Mouse (Mus musculus) c-Kit-positive CD71-positive TER-119-positive erythroid progenitor cells, embryonic 14.5 days (primary cell): ENCODE data around the gene Rhebl1.

Source experiments
- DNase-seq: peaks from one replicate; pipeline ENCODE4 v3.0.0-alpha.2; 2013; ENCODE audit warnings: low spot score

Rhebl1 gene

DNA sequence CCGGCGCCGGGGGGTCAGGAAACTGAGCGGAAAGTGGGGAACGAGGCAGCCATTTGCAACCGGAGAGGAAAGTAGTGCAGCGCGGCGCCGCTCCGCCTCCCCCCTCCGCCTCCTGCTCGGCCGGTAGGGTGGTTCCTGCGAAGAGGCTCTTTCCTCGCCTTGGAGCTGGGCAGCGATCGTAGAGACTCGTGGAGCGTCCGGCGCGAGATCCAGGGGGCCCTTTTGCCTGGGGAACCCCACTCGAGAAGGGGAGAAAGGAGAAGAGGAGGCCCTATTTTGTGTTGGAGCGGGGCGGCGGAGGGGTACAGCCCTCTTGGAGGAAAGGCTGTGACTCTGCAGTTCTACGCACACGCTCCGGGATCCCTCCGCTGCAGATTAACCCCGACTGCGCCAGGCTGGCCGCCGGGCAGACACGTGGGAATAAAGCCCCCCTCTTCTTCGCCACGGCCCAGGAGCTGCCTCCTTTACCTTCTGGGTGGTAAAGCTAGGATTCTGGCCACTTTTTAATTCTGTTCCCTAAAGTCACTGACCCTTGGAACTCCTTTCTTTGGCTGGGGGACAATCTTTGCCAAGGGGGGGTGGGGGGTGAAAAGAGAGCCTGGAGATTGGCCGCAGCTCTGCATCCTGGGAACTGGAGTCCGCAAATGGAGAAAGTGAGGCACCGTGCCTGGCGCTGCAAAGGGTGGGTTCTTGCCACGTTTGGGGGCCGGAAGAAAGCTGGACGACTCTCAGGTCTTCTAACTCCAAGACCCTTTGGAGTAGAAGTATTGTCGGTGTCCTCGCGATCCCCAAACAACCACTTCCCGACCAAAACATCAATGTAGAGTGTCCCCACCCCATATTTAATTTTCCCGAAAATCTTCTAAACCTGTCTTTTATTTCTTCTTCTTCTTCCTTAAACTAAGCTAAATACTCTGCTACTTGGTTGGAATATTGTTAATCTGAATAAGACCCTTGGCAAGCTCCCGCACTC, 22.1 kb downstream of the Rhebl1 start:
- DNase-seq = peak; percentile 92

DNA sequence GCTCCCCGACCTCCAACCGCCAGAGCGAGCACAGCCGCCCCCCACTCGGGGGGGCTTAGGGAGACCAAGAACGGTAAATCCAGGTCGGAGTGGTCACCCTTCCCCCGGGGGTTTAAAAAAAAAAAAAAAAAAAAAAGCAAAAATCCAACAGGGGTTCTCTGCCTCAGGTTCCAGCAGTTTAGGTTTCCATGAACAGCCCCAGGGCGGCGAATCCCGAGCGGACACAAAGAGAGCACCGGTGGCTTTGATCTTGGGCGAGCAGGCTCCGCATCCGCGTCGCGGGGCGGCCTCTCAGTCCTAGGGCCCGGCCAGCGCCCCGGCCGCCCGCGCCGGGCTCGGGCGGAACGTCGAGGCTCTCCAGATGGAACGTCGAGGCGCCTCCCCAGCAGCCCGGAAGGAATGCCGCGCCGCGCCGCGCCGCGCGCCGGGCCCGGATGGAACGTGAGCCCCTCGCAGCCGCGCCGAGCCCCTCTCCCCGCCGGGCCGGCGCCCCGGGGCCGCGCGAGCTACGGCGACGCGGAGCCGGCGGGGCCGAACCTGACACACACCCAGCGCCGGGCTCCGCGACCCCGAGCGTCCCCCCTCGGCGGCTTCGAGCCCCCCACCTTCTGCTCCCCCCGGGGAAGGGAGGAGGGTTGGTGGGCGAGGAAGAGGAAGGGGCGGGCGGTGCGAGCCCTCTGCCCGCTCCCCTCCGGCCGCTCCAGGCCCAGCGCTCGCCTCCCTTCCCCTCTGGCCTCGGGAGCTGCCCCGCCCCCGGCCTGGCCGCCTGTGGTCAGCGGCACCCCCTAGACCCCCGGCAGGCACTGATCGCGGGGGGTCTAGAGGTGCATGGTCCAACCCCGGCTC, 23.0 kb downstream of the Rhebl1 start, which contains the start of gene Kmt2d:
Gene Kmt2d, minus strand, starts transcription at position 135 of the 846 bp plus-strand sequence.
- no peak for DNase-seq

- no peak for DNase-seq
Observed at GRCm38 (mm10) chr15:98870179-98871069, 23.9 kb downstream of the Rhebl1 start.

DNA sequence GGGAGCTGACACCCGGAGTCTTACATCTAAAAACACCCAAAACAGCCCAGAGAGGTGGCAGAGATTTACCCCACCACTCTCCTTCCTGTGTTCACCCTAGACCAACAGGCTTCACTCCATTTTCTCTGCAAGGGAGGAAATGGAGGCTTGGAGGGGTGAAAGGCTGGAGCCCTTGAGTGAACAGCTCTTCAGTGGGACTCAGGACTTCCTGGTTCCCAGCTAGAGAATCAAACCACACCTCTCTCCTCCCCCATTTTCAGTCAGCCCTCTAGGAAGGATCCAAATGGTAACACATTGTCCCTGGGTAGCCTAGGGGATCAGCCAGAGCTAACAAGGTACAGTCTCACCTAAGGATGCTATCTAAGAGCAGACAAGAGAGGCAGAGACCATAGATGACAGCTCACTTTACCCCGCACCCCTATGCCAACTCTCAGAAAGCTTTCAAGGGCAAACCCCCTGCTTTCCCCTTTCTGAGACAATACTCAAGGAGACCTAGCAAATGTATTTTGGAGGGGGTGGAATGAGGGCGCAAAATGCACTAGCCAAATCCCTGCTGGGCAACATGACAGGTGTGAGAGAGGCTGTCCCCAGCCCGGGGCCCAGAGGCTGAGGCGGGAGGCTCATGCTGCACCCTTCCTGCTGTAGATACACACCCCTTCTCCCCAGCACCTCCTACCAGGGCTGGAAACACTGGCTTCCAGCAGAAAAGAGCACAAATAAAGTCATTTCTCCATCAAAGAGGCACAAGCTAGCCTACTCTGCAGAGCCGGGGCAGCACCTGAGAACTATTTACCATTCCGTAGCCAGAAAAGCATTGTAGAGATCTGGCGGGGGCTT, 24.8 kb downstream of the Rhebl1 start:
- no peak for DNase-seq

GRCm38 (mm10) chr15:98868346-98869063, 25.8 kb downstream of the Rhebl1 start:
- DNase-seq = no peak

- DNase-seq = no peak
Observed at GRCm38 (mm10) chr15:98867321-98867720, 27.0 kb downstream of the Rhebl1 start.

GRCm38 (mm10) chr15:98866501-98866900, 27.8 kb downstream of the Rhebl1 start:
- no peak for DNase-seq

DNA sequence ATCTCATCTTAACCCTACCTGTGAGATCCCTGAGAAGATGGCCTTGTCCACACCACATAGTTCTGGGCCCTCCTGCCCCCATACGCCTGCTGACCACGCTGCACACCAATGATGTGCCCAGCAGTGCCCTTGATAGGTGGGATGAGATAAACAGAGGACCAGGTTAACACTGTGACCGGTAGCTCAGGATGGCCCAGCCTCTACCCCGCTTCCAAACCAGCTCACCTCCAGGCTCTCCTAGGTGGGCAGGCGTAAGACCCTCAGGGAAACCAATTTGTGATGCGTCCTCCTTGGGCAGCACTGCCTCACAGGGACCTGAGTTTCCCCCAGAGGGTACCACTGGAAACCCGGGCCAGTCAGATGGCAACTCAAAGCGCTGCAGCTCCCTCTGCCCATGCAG, 28.6 kb downstream of the Rhebl1 start:
- DNase-seq = no peak

DNA sequence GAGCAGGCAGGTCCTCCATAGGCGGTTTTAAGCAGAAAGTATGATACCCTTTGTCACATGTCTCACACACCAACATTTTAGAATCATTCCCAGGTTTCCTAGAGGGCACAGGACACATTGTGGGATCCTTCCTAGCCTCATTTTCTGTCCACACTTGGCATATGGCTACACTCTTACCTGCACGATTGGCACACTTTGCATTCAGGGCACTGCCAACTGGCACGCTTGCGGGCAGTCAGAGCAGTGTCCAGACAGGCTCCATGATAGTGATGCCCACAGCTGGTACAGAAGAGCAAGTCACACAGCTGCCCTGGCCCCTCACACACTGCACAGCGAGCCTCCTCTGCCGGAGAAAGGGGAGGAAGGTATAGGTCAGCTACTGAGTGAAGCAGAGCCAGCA, 29.4 kb downstream of the Rhebl1 start:
- DNase-seq = no peak

GRCm38 (mm10) chr15:98863451-98863958, 30.8 kb downstream of the Rhebl1 start:
- DNase-seq = no peak

DNA sequence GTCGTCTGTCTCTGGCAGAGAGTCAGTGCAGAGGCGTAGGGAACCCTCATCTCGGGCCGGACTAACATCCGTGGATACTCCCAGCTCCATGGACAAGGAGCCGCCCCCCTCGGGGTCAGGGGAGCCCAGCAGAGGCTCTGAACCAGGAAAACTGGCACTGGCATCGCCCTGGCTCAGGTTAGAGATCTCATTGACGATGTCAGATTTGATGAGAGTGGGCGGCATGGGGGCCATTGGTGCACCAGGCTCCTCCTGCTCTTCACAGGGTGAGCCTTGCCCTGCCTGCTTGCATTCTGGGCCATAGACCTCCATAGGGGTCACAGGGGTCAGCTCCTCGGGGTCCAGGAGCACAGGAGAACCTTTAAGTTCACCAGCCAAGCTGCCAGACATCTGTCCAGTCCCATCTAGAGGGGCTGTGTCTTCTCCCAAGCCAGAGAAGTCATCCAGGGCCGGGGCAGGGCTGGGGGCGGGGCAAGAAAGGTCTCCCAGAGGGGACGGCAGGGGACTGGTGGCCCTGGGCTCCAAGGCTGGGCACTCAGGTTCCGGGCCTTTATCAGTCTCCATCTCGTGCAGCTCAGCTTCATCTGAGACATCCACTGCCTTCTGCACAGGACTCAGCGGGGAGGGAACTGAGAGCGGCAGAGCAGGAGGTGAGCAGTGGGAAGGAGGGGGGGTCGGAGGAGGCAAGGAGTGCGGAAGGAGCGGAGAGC, 32.5 kb downstream of the Rhebl1 start:
- DNase-seq = no peak

DNA sequence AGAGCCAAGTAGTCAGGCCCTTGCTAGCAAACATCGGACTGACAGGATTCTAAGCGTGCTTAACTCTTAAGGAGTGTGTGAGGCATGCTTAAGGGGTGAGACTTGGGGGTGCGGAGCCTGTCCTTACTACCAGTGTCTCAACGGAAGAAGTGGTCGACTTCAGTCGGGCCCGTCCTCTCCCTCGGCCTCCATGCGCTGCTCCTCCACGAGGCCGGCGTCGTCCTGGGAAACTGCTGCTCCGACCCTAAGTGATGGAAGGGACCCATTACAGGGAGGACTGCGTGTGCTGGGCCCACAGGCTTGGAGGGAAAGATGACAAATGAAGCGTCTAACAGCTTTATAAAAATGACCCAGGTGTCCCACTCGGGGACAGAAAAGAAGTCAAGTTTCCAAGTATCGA, 33.4 kb downstream of the Rhebl1 start:
- DNase-seq = no peak

DNA sequence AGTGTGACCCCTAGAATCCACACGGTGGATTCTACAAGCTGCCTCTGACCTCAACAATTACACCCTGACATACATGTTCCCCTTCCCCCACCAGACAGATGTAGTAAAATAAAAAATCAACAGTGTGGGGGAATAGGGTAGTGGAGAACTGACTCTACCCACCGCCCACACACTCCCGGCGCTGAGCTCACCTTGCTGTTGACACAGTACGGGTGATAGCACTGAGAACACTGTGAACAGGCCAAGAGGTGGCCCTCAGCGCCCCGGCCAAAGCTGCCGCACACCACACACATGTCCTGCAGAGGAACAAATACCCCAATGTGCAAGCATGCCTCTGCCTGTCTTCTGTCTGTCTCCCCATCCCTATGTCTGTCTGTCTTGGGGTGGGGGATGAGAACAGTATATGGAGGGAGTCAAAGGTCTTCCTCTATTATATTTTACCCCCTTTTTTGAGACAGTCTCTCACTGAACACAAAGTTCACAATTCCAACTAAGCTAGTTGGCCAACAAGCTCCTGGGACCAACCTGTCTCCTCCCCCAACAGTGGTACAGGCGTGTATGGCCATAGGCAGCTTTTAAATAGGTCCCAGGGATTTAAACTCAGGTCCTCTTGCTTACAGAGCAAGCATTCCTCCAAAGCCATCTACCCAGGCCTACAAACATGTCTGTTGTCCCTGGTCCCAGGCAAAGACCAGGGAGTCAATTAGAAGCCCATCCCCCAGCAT, 34.9 kb downstream of the Rhebl1 start:
- DNase-seq = no peak

- DNase-seq = no peak
Observed at GRCm38 (mm10) chr15:98854214-98854613, 40.1 kb downstream of the Rhebl1 start.

DNA sequence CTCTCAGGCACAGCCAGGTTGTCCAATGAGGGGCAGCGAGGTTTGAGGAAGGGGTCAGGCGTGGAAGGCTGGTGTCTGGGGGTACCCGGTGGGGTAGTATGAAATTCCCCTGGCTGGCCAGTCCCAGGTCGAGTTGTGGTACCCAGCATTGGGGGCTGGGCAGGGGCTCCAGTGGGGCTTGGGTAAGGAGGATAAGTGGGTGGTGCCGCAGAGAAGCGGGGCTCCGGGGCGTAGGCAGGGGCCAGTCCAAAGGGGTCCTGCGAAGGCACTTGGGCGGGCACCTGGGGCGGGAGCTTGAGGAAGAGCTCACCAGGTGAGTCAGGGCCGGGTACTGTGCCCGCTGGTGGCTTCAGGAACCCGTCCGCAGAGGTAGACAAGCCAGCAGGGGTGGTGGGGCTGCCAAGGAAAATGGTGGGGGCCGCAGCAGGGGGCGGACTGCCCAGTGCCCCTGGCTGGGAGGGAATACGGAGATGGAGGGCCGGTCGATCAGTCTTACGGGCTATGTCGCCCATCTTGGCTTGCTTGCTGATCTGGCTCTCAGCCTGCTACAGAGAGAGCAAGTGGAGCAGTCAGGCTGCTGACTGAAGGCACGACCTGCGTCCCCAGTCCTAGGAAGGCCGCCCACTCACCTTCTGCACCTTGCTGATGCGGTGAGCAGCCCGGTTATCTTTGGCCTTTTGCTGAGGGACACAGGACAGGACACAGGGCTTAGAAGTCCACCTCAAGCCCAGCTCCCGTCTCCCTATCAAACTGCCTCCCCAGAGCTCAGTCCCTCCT, 41.0 kb downstream of the Rhebl1 start:
- no peak for DNase-seq

- no peak for DNase-seq
Observed at GRCm38 (mm10) chr15:98852733-98853132, 41.6 kb downstream of the Rhebl1 start.

GRCm38 (mm10) chr15:98852071-98852470, 42.3 kb downstream of the Rhebl1 start:
- DNase-seq = no peak
